Mouse (Mus musculus): Measurements from ENCODE around the gene Polm. TPM values are rescaled to one million over a fixed set of nuclear protein-coding genes. Genes with fewer than 3 reads are reported as not detected.

Gene Polm
- polyA plus RNA-seq, 1 experiment from 2014 or later = 7.0 TPM

GRCm38 (mm10) chr11:5802005-5802404, 35.8 kb downstream of the Polm start:
- no peaks in the 10 kb centered on the region for H3K9me3 ChIP-seq (replicated peaks; ENCODE audit: control insufficient read depth, low read length)
- H3K27ac ChIP-seq (replicated peaks; ENCODE audit: low read depth, low read length) = no peak overlapping the region
- no peaks in the 10 kb centered on the region for H3K27me3 ChIP-seq (ENCODE audit: control insufficient read depth, insufficient read depth, low read length)
- no peak overlapping the region for H3K4me2 ChIP-seq (ENCODE audit: low read depth, low read length)
- ATAC-seq (replicated peaks; ENCODE audit: insufficient number of reproducible peaks, low FRiP score, low TSS enrichment, low read depth) (no peak), DNase-seq (ENCODE audit: low spot score) (no peak)
- no peak overlapping the region for H3K4me3 ChIP-seq (ENCODE audit: low read depth, low read length)
- peaks cover 22% of the 10 kb centered on the region for H3K36me3 ChIP-seq (replicated peaks; ENCODE audit: control insufficient read depth, insufficient read depth, low read depth, low read length)
- 0 out of 2 replicates have a peak, but pooled peaks cover 4% of the 10 kb centered on the region for H3K4me1 ChIP-seq (ENCODE audit: control insufficient read depth, insufficient read depth, low read length)
- no peak overlapping the region for H3K9ac ChIP-seq (replicated peaks; ENCODE audit: low read length)
- 65% methylated on average over 12 of the region's 12 CpGs for WGBS

DNA sequence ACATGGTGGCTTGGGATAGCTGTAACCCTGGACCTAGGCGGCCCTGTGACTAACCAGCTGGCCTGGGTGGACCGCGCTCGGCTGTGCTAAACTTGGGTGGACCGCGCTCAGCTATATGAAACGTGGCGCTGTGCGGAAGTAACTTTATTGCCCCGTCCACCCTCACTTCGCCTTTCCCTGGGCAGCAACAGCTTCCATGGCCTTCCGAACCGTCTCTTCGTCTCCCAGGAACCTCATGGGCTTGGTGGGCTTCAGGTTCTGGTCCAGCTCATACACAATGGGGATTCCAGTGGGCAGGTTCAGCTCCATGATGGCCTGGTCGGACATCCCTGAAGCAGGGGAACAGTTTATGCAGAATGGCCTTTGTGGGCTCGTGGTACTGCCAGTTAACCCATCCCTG, 36.3 kb downstream of the Polm start:
- Histone ChIP-seq H3K36me3 (replicated peaks; ENCODE audit: control insufficient read depth, insufficient read depth, low read depth, low read length) (peaks cover 24% of the 10 kb centered on the region), H3K9me3 (replicated peaks; ENCODE audit: control insufficient read depth, low read length) (no peaks in the 10 kb centered on the region), H3K27me3 (ENCODE audit: control insufficient read depth, insufficient read depth, low read length) (no peaks in the 10 kb centered on the region), H3K4me1 (ENCODE audit: control insufficient read depth, insufficient read depth, low read length) (0 out of 2 replicates have a peak, but pooled peaks cover 4% of the 10 kb centered on the region), H3K9ac (replicated peaks; ENCODE audit: low read length) (no peak overlapping the region), H3K27ac (replicated peaks; ENCODE audit: low read depth, low read length) (no peak overlapping the region), H3K4me3 (ENCODE audit: low read depth, low read length) (no peak overlapping the region), H3K4me2 (ENCODE audit: low read depth, low read length) (no peak overlapping the region)
- DNase-seq (ENCODE audit: low spot score) (no peak), ATAC-seq (replicated peaks; ENCODE audit: insufficient number of reproducible peaks, low FRiP score, low TSS enrichment, low read depth) (no peak)
- 92% methylated on average over 16 of the region's 16 CpGs for WGBS

GRCm38 (mm10) chr11:5799621-5800490, 38.0 kb downstream of the Polm start:
- no peak for DNase-seq (ENCODE audit: low spot score)
- Histone ChIP-seq H3K4me1 (ENCODE audit: control insufficient read depth, insufficient read depth, low read length) (0 out of 2 replicates have a peak, but pooled peaks cover 4% of the 10 kb centered on the region), H3K27me3 (ENCODE audit: control insufficient read depth, insufficient read depth, low read length) (no peaks in the 10 kb centered on the region), H3K4me3 (ENCODE audit: low read depth, low read length) (no peak overlapping the region), H3K27ac (replicated peaks; ENCODE audit: low read depth, low read length) (no peak overlapping the region), H3K9me3 (replicated peaks; ENCODE audit: control insufficient read depth, low read length) (no peaks in the 10 kb centered on the region), H3K36me3 (replicated peaks; ENCODE audit: control insufficient read depth, insufficient read depth, low read depth, low read length) (peaks cover 27% of the 10 kb centered on the region), H3K4me2 (ENCODE audit: low read depth, low read length) (no peak overlapping the region), H3K9ac (replicated peaks; ENCODE audit: low read length) (no peak overlapping the region)
- WGBS = 91% methylated on average over 17 of the region's 17 CpGs
- ATAC-seq (replicated peaks; ENCODE audit: insufficient number of reproducible peaks, low FRiP score, low TSS enrichment, low read depth) = no peak

DNA sequence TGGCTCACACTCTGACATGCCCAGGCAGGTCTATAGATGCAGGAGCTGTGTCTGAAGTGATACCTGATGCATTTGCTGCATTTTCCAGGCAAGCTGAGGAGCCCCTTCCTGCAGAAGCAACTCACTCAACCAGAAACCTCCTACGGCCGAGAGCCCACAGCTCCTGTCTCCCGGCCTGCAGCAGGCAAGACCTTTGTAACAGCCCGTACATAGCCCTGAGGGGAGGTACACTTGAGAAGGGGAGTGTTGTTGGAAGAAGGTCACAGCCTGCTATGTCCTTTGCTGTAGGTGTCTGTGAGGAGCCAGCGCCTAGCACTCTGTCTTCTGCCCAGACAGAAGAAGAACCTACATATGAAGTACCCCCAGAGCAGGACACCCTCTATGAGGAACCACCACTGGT, 39.9 kb downstream of the Polm start:
- Histone ChIP-seq H3K36me3 (replicated peaks; ENCODE audit: control insufficient read depth, insufficient read depth, low read depth, low read length) (peaks cover 29% of the 10 kb centered on the region), H3K27me3 (ENCODE audit: control insufficient read depth, insufficient read depth, low read length) (no peaks in the 10 kb centered on the region), H3K9me3 (replicated peaks; ENCODE audit: control insufficient read depth, low read length) (no peaks in the 10 kb centered on the region), H3K4me3 (ENCODE audit: low read depth, low read length) (no peak overlapping the region), H3K4me2 (ENCODE audit: low read depth, low read length) (no peak overlapping the region), H3K27ac (replicated peaks; ENCODE audit: low read depth, low read length) (no peak overlapping the region), H3K9ac (replicated peaks; ENCODE audit: low read length) (no peak overlapping the region), H3K4me1 (ENCODE audit: control insufficient read depth, insufficient read depth, low read length) (no peaks in the 10 kb centered on the region)
- 84% methylated on average over 5 of the region's 5 CpGs for WGBS
- DNase-seq (ENCODE audit: low spot score) (no peak), ATAC-seq (replicated peaks; ENCODE audit: insufficient number of reproducible peaks, low FRiP score, low TSS enrichment, low read depth) (no peak)

GRCm38 (mm10) chr11:5797371-5797770, 40.4 kb downstream of the Polm start:
- H3K4me1 ChIP-seq (ENCODE audit: control insufficient read depth, insufficient read depth, low read length) = no peaks in the 10 kb centered on the region
- H3K27me3 ChIP-seq (ENCODE audit: control insufficient read depth, insufficient read depth, low read length) = no peaks in the 10 kb centered on the region
- H3K9ac ChIP-seq (replicated peaks; ENCODE audit: low read length) = no peak overlapping the region
- ATAC-seq (replicated peaks; ENCODE audit: insufficient number of reproducible peaks, low FRiP score, low TSS enrichment, low read depth) (no peak), DNase-seq (ENCODE audit: low spot score) (no peak)
- no peaks in the 10 kb centered on the region for H3K9me3 ChIP-seq (replicated peaks; ENCODE audit: control insufficient read depth, low read length)
- peaks cover 29% of the 10 kb centered on the region for H3K36me3 ChIP-seq (replicated peaks; ENCODE audit: control insufficient read depth, insufficient read depth, low read depth, low read length)
- H3K27ac ChIP-seq (replicated peaks; ENCODE audit: low read depth, low read length) = no peak overlapping the region
- 70% methylated on average over 11 of the region's 11 CpGs for WGBS
- H3K4me2 ChIP-seq (ENCODE audit: low read depth, low read length) = no peak overlapping the region
- no peak overlapping the region for H3K4me3 ChIP-seq (ENCODE audit: low read depth, low read length)

DNA sequence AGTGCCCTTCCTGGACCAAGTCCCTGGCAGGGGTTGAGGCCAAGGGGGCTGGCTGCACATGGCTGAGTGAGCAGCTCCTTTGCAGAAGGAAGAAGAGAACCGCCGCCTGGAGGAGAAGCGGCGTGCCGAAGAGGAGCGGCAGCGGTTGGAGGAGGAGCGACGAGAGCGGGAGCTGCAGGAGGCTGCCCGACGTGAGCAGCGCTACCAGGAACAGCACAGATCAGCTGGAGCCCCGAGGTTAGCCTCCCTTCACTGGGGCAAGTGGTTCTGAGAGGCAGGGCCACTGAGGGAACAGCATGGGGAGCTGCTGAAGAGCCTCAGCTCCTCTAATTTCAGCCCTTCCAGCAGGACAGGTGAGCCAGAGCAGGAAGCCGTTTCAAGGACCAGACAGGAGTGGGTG, 40.9 kb downstream of the Polm start:
- DNase-seq (ENCODE audit: low spot score) (no peak), ATAC-seq (replicated peaks; ENCODE audit: insufficient number of reproducible peaks, low FRiP score, low TSS enrichment, low read depth) (no peak)
- Histone ChIP-seq H3K9me3 (replicated peaks; ENCODE audit: control insufficient read depth, low read length) (no peaks in the 10 kb centered on the region), H3K36me3 (replicated peaks; ENCODE audit: control insufficient read depth, insufficient read depth, low read depth, low read length) (peaks cover 32% of the 10 kb centered on the region), H3K27me3 (ENCODE audit: control insufficient read depth, insufficient read depth, low read length) (no peaks in the 10 kb centered on the region), H3K4me1 (ENCODE audit: control insufficient read depth, insufficient read depth, low read length) (no peaks in the 10 kb centered on the region), H3K9ac (replicated peaks; ENCODE audit: low read length) (no peak overlapping the region), H3K4me2 (ENCODE audit: low read depth, low read length) (no peak overlapping the region), H3K4me3 (ENCODE audit: low read depth, low read length) (no peak overlapping the region), H3K27ac (replicated peaks; ENCODE audit: low read depth, low read length) (no peak overlapping the region)
- 82% methylated on average over 15 of the region's 15 CpGs for WGBS

DNA sequence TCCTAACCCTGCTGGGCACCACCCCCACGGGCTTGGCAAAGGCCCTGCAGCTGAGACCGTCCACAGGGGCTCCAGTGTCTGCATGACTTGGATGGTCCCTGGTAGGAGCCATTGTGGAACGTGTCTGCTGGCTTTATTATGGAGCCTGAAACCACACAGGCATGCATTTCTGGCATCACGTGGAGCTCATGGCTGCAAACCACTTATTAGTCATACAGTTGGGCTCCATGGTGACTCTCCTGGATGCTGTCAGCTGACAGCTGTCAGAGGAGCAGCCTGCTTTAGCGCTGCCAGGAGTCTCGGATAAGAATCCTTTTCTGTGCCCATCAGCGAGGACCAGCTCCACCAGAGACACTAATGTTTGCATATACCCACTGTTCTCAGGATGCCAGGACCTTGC, 42.1 kb downstream of the Polm start:
- no peak overlapping the region for H3K4me3 ChIP-seq (ENCODE audit: low read depth, low read length)
- H3K27ac ChIP-seq (replicated peaks; ENCODE audit: low read depth, low read length) = no peak overlapping the region
- no peak for ATAC-seq (replicated peaks; ENCODE audit: insufficient number of reproducible peaks, low FRiP score, low TSS enrichment, low read depth)
- no peaks in the 10 kb centered on the region for H3K27me3 ChIP-seq (ENCODE audit: control insufficient read depth, insufficient read depth, low read length)
- H3K36me3 ChIP-seq (replicated peaks; ENCODE audit: control insufficient read depth, insufficient read depth, low read depth, low read length) = peaks cover 32% of the 10 kb centered on the region
- H3K4me2 ChIP-seq (ENCODE audit: low read depth, low read length) = no peak overlapping the region
- no peak overlapping the region for H3K9ac ChIP-seq (replicated peaks; ENCODE audit: low read length)
- no peaks in the 10 kb centered on the region for H3K9me3 ChIP-seq (replicated peaks; ENCODE audit: control insufficient read depth, low read length)
- DNase-seq (ENCODE audit: low spot score) = no peak
- 91% methylated on average over 7 of the region's 7 CpGs for WGBS
- no peaks in the 10 kb centered on the region for H3K4me1 ChIP-seq (ENCODE audit: control insufficient read depth, insufficient read depth, low read length)

- Histone ChIP-seq H3K9me3 (replicated peaks; ENCODE audit: control insufficient read depth, low read length) (no peaks in the 10 kb centered on the region), H3K4me1 (ENCODE audit: control insufficient read depth, insufficient read depth, low read length) (no peaks in the 10 kb centered on the region), H3K36me3 (replicated peaks; ENCODE audit: control insufficient read depth, insufficient read depth, low read depth, low read length) (peaks cover 32% of the 10 kb centered on the region), H3K4me3 (ENCODE audit: low read depth, low read length) (no peak overlapping the region), H3K27ac (replicated peaks; ENCODE audit: low read depth, low read length) (no peak overlapping the region), H3K4me2 (ENCODE audit: low read depth, low read length) (no peak overlapping the region), H3K9ac (replicated peaks; ENCODE audit: low read length) (no peak overlapping the region), H3K27me3 (ENCODE audit: control insufficient read depth, insufficient read depth, low read length) (no peaks in the 10 kb centered on the region)
- WGBS = 92% methylated on average over 9 of the region's 9 CpGs
- ATAC-seq (replicated peaks; ENCODE audit: insufficient number of reproducible peaks, low FRiP score, low TSS enrichment, low read depth) (no peak), DNase-seq (ENCODE audit: low spot score) (no peak)
Measured at GRCm38 (mm10) chr11:5795290-5795689, 42.5 kb downstream of the Polm start.

Data from embryonic facial prominence, embryonic 11.5 days (tissue).